Mouse (Mus musculus) MEL (cell line): ENCODE data around the gene Oaz2. TPM values are rescaled to one million over a fixed set of nuclear protein-coding genes. Genes with fewer than 3 reads are reported as not detected.
A peak's percentile ranks its signal among the peaks of the same experiment; 100 is the strongest.
"Not testable (repeated sequence)": the region's sequence is repeated elsewhere in the genome, so short reads cannot be mapped to it uniquely, and the experiment has no call there.

ENCODE experiments used
- DNase-seq: peaks from one replicate; pipeline ENCODE4 v3.0.0; 2011; ENCODE audit warnings: low read depth, low spot score
- H3K27ac ChIP-seq: 2 replicates; pipeline ENCODE4 v1.5.1; 2012; ENCODE audit warnings: low read depth, mild to moderate bottlenecking, control low read depth, low read length, moderate library complexity; ENCODE audit not compliant: control insufficient read depth
- H3K27me3 ChIP-seq, 2 experiments: fragments of 150-350 bp in 1 of 2; sonication (generic) in 1 of 2; 2 replicates each; pipeline ENCODE4 v1.6.1; 2012; ENCODE audit warnings: low read length in 2 of 2, mild to moderate bottlenecking in 2 of 2, improper control_type of control experiment in 1 of 2, moderate library complexity in 1 of 2; ENCODE audit not compliant: insufficient read depth in 2 of 2, control insufficient read depth in 1 of 2
- H3K36me3 ChIP-seq, 2 experiments: 2 replicates each; pipeline ENCODE4 v1.6.1; 2012 to 2014; ENCODE audit warnings: low read length in 2 of 2, improper control_type of control experiment in 1 of 2, inconsistent platforms in 1 of 2, mild to moderate bottlenecking in 1 of 2; ENCODE audit not compliant: insufficient read depth in 2 of 2, control insufficient read depth in 1 of 2
- H3K4me1 ChIP-seq, 2 experiments: fragments of 150-350 bp in 1 of 2; sonication (generic) in 1 of 2; 2 replicates each; pipeline ENCODE4 v1.6.1; 2012; ENCODE audit warnings: low read length in 2 of 2, improper control_type of control experiment in 1 of 2, mild to moderate bottlenecking in 1 of 2; ENCODE audit not compliant: insufficient read depth in 2 of 2, control insufficient read depth in 1 of 2
- H3K4me3 ChIP-seq, 2 experiments: fragments of 150-350 bp in 1 of 2; sonication (generic) in 1 of 2; 2 replicates each; pipeline ENCODE4 v1.5.1; 2012; ENCODE audit warnings: low read depth in 2 of 2, low read length in 2 of 2, mild to moderate bottlenecking in 2 of 2, moderate library complexity in 2 of 2, control low read depth in 1 of 2, improper control_type of control experiment in 1 of 2; ENCODE audit not compliant: control insufficient read depth in 1 of 2, insufficient read depth in 1 of 2
- H3K79me2 ChIP-seq: 2 replicates; pipeline ENCODE4 v1.6.1; 2012; ENCODE audit warnings: mild to moderate bottlenecking, low read length, moderate library complexity; ENCODE audit not compliant: control insufficient read depth, poor library complexity, insufficient read depth
- H3K9ac ChIP-seq: 2 replicates; pipeline ENCODE4 v1.6.1; 2012; ENCODE audit warnings: low read depth, mild to moderate bottlenecking, control low read depth, low read length, moderate library complexity; ENCODE audit not compliant: control insufficient read depth, poor library complexity, severe bottlenecking
- H3K9me3 ChIP-seq: fragments of 150-350 bp; sonication (generic); replicated peaks from 2 replicates; pipeline ENCODE4 v1.6.1; 2012; ENCODE audit warnings: mild to moderate bottlenecking, low read length, improper control_type of control experiment, moderate library complexity; ENCODE audit not compliant: insufficient read depth
- BHLHE40 ChIP-seq: IDR thresholded peaks from 2 replicates; pipeline ENCODE4 v1.6.1; 2012; ENCODE audit warnings: low read depth, mild to moderate bottlenecking, inconsistent platforms, low read length, improper control_type of control experiment, borderline replicate concordance
- CTCF ChIP-seq, 3 experiments: IDR thresholded peaks in 2 of 3; conservative IDR thresholded peaks in 1 of 3; 2 replicates each; pipeline ENCODE4 v1.5.1; 2011 to 2012; ENCODE audit warnings: low read length in 3 of 3, low read depth in 2 of 3, mild to moderate bottlenecking in 2 of 3, improper control_type of control experiment in 1 of 3, inconsistent platforms in 1 of 3, mixed read lengths in 1 of 3, moderate library complexity in 1 of 3; ENCODE audit not compliant: control insufficient read depth in 1 of 3, insufficient read depth in 1 of 3, poor library complexity in 1 of 3, severe bottlenecking in 1 of 3
- ELF1 ChIP-seq: IDR thresholded peaks from 2 replicates; pipeline ENCODE4 v1.6.1; 2014; ENCODE audit warnings: low read depth, mild to moderate bottlenecking, inconsistent platforms, low read length, improper control_type of control experiment, moderate library complexity
- GABPA ChIP-seq: IDR thresholded peaks from 2 replicates; pipeline ENCODE4 v1.6.1; 2012; ENCODE audit warnings: low read depth, mild to moderate bottlenecking, inconsistent platforms, low read length, improper control_type of control experiment, moderate library complexity
- NELFE ChIP-seq: IDR thresholded peaks from 2 replicates; pipeline ENCODE4 v1.6.1; 2011; ENCODE audit warnings: low read depth, low read length, improper control_type of control experiment
- NRF1 ChIP-seq: IDR thresholded peaks from 2 replicates; pipeline ENCODE4 v1.6.1; 2014; ENCODE audit warnings: low read depth, mild to moderate bottlenecking, inconsistent platforms, low read length, improper control_type of control experiment, moderate library complexity; ENCODE audit not compliant: poor library complexity, insufficient read depth, severe bottlenecking
- POLR2AphosphoS5 ChIP-seq: IDR thresholded peaks from 2 replicates; pipeline ENCODE4 v1.6.1; 2012; ENCODE audit warnings: low read depth, borderline replicate concordance, mild to moderate bottlenecking, inconsistent platforms, low read length, moderate library complexity, mixed read lengths
- RAD21 ChIP-seq: IDR thresholded peaks from 2 replicates; pipeline ENCODE4 v1.6.1; 2011; ENCODE audit warnings: mild to moderate bottlenecking, low read depth, low read length, improper control_type of control experiment
- RCOR1 ChIP-seq: IDR thresholded peaks from 2 replicates; pipeline ENCODE4 v1.6.1; 2012; ENCODE audit warnings: low read depth, mild to moderate bottlenecking, inconsistent platforms, low read length, improper control_type of control experiment
- SIN3A ChIP-seq: IDR thresholded peaks from 2 replicates; pipeline ENCODE4 v1.6.1; 2012; ENCODE audit warnings: low read length, improper control_type of control experiment, inconsistent platforms
- SMC3 ChIP-seq: IDR thresholded peaks from 2 replicates; pipeline ENCODE4 v1.6.1; 2011; ENCODE audit warnings: low read depth, low read length, improper control_type of control experiment
- TAL1 ChIP-seq: IDR thresholded peaks from 2 replicates; pipeline ENCODE4 v1.6.1; 2012; ENCODE audit warnings: mild to moderate bottlenecking, inconsistent platforms, low read length, moderate library complexity, mixed read lengths
- TBP ChIP-seq: IDR thresholded peaks from 2 replicates; pipeline ENCODE4 v1.8.0; 2011; ENCODE audit warnings: low read depth, low read length, improper control_type of control experiment
- USF2 ChIP-seq, 2 experiments: IDR thresholded peaks; 2 replicates each; pipeline ENCODE4 v1.6.1; 2011 to 2012; ENCODE audit warnings: improper control_type of control experiment in 2 of 2, low read length in 2 of 2, borderline replicate concordance in 1 of 2, inconsistent platforms in 1 of 2, low read depth in 1 of 2, mild to moderate bottlenecking in 1 of 2; ENCODE audit not compliant: insufficient read depth in 1 of 2
- ZC3H11A ChIP-seq: IDR thresholded peaks from 2 replicates; pipeline ENCODE4 v1.6.1; 2012; ENCODE audit warnings: low read depth, mild to moderate bottlenecking, inconsistent platforms, low read length, improper control_type of control experiment
- ZNF384 ChIP-seq: IDR thresholded peaks from 2 replicates; pipeline ENCODE4 v1.6.1; 2012; ENCODE audit warnings: low read depth, mild to moderate bottlenecking, inconsistent platforms, low read length, improper control_type of control experiment
- polyA plus RNA-seq, 2 experiments: library from polyadenylated mRNA; stranded (reverse) in 1 of 2; unstranded in 1 of 2; fragments of >175 nt in 1 of 2; fragments of >200 nt in 1 of 2; gene quantifications; 2 replicates each; pipeline versions ENCODE4 v1.2.1 to v1.2.4; 2012; ENCODE audit warnings: low replicate concordance in 2 of 2, low read depth in 1 of 2; ENCODE audit not compliant: insufficient read length in 2 of 2, insufficient read depth in 1 of 2, missing spikeins in 1 of 2
- total RNA-seq: library from RNA; depleted of rRNA; stranded (reverse); fragments of 300-350 nt; gene quantifications from 2 replicates; pipeline ENCODE4 v1.2.3, GENCODE M21; 2012

The Oaz2 gene
- total and polyA plus RNA-seq, 3 experiments: 16.4 to 34.6 TPM; not detected in 1

- not testable (repeated sequence) for H3K27ac ChIP-seq, H3K79me2 ChIP-seq, H3K4me3 ChIP-seq
- TF ChIP-seq RAD21 (peak; percentile 49), ZC3H11A (peak; percentile 37), SMC3 (peak; percentile 51), CTCF (IDR thresholded peaks at IDR 0.05 in 2 of 3, conservative IDR thresholded peaks at IDR 0.05 in 1 of 3; ENCODE audit: control insufficient read depth in 1 of 3, insufficient read depth in 1 of 3, low read depth in 2 of 3, low read length in 3 of 3, poor library complexity in 1 of 3, severe bottlenecking in 1 of 3) (peak; percentile 3 to 52 (median 17); a peak in 2 of 6 replicates)
- TF ChIP-seq, all 39 proteins: peak for 4; not testable (repeated sequence) for 35
- peak; percentile 48 for DNase-seq
- 0 out of 4 replicates have a peak, but pooled peaks cover 0 to 12% of the 10 kb centered on the region in 2 experiments for H3K4me1 ChIP-seq
- H3K27me3 ChIP-seq, H3K36me3 ChIP-seq, H3K9ac ChIP-seq, H3K9me3 ChIP-seq: not testable (repeated sequence)
Measured at GRCm38 (mm10) chr9:65651957-65652356, 15.8 kb upstream of the Oaz2 start.

DNA sequence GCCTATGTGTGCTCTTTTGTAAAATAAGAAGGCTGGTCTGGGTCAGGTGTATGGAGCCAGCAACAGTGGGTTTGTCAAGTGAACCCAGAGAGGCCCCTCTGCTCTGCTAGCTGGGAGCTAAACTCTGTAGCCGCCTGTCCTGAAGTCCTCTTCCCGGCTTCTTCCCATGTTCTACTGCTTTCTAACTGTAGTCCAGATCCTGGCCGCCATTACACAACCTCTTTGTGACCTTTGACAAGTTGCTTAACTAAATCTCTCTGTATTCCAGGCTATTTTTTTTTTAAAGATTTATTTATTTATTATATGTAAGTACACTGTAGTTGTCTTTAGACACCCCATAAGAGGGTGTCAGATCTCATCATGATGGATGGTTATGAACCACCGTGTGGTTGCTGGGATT, 14.1 kb upstream of the Oaz2 start:
- Histone ChIP-seq H3K9me3 (no peaks in the 10 kb centered on the region), H3K27me3 (peaks cover 0 to 2% of the 10 kb centered on the region in 2 experiments; a peak in 1 of 4 replicates), H3K9ac (no peak overlapping the region), H3K36me3 (no peaks in the 10 kb centered on the region), H3K4me3 (no peak overlapping the region), H3K79me2 (no peaks in the 10 kb centered on the region), H3K4me1 (0 out of 4 replicates have a peak, but pooled peaks cover 0 to 12% of the 10 kb centered on the region in 2 experiments), H3K27ac (no peak overlapping the region)
- no peak for TF ChIP-seq NRF1
- no peak for TF ChIP-seq BHLHE40
- no peak for TF ChIP-seq RAD21
- no peak for TF ChIP-seq USF2 (IDR thresholded peaks at IDR 0.05; ENCODE audit: borderline replicate concordance in 1 of 2, insufficient read depth in 1 of 2, low read depth in 1 of 2, low read length in 2 of 2)
- TF ChIP-seq POLR2AphosphoS5: no peak
- no peak for TF ChIP-seq ZNF384
- no peak for TF ChIP-seq ELF1
- TF ChIP-seq GABPA: no peak
- no peak for TF ChIP-seq TBP
- no peak for TF ChIP-seq TAL1
- TF ChIP-seq NELFE: no peak
- no peak for TF ChIP-seq SIN3A
- no peak for TF ChIP-seq RCOR1
- DNase-seq: no peak
